Mouse (Mus musculus) stomach, postnatal 0 days (tissue): ENCODE measurements around the gene Pla2g4a.
"Not testable (repeated sequence)": the region's sequence is repeated elsewhere in the genome, so short reads cannot be mapped to it uniquely, and the experiment has no call there.

Experiments used
- CTCF ChIP-seq: IDR thresholded peaks from 2 replicates; pipeline ENCODE4 v1.5.1; 2016; ENCODE audit warnings: antibody characterized with exemption, low read depth, mild to moderate bottlenecking, moderate library complexity
- EP300 ChIP-seq: optimal IDR thresholded peaks from 2 replicates; pipeline ENCODE3; 2016; ENCODE audit warnings: antibody characterized with exemption

GRCm38 (mm10) chr1:149923737-149924136 lies 37.4 kb downstream of the Pla2g4a start:
- not testable (repeated sequence) for TF ChIP-seq EP300, CTCF
